Mouse (Mus musculus) layer of hippocampus, postnatal 25 days (tissue): ENCODE data around the gene Zfp579. TPM values are rescaled to one million over a fixed set of nuclear protein-coding genes. Genes with fewer than 3 reads are reported as not detected.
"Not testable (repeated sequence)": the region's sequence is repeated elsewhere in the genome, so short reads cannot be mapped to it uniquely, and the experiment has no call there.

ENCODE experiments used
- DNase-seq, 2 experiments: peaks; one replicate each; pipeline ENCODE4 v3.0.0; 2022; ENCODE audit warnings: mixed read lengths in 2 of 2, low spot score in 1 of 2; ENCODE audit errors: extremely low spot score in 1 of 2
- total RNA-seq, 2 experiments: library from RNA; stranded (reverse); gene quantifications; 2 replicates each; pipeline ENCODE4 v1.2.3; 2021

The Zfp579 gene
- 10 to 100 TPM; 31.9 to 41.4 TPM for total RNA-seq

- peak; percentile 96 to 97 for DNase-seq
These were observed at the start of gene Zfp579 for GRCm38 (mm10) chr7:4996003-4996895. Zfp579 (minus strand) TSS chr7:4996158.

- DNase-seq = no peak
These were observed 49.0 kb upstream of the Zfp579 start for GRCm38 (mm10) chr7:5044981-5045380.

GRCm38 (mm10) chr7:5038940-5039339, 43.0 kb upstream of the Zfp579 start:
- DNase-seq = no peak

GRCm38 (mm10) chr7:5038109-5038732, 42.3 kb upstream of the Zfp579 start, which contains the start of gene Zfp784:
Zfp784 (minus strand) TSS chr7:5038446.
- peak; percentile 80 to 96 for DNase-seq

GRCm38 (mm10) chr7:5037467-5037866, 41.5 kb upstream of the Zfp579 start:
- no peak for DNase-seq

GRCm38 (mm10) chr7:5037026-5037425, 41.1 kb upstream of the Zfp579 start:
- no peak for DNase-seq

- no peak for DNase-seq
These were observed 40.2 kb upstream of the Zfp579 start for GRCm38 (mm10) chr7:5036136-5036535.

GRCm38 (mm10) chr7:5035628-5036027, 39.7 kb upstream of the Zfp579 start:
- DNase-seq = no peak

GRCm38 (mm10) chr7:5033818-5034217, 37.9 kb upstream of the Zfp579 start, which contains the start of gene 4632433K11Rik:
4632433K11Rik (plus strand) TSS chr7:5034118.
- no peak for DNase-seq

- no peak for DNase-seq
These were observed 35.5 kb upstream of the Zfp579 start for GRCm38 (mm10) chr7:5031496-5031895.

GRCm38 (mm10) chr7:5030554-5031275, 34.8 kb upstream of the Zfp579 start:
- DNase-seq = no peak

GRCm38 (mm10) chr7:5029946-5030345, 34.0 kb upstream of the Zfp579 start:
- no peak for DNase-seq

- no peak for DNase-seq
These were observed 33.6 kb upstream of the Zfp579 start for GRCm38 (mm10) chr7:5029543-5029942.

GRCm38 (mm10) chr7:5021197-5021596, 25.2 kb upstream of the Zfp579 start:
- no peak for DNase-seq

- no peak for DNase-seq
These were observed 24.7 kb upstream of the Zfp579 start for GRCm38 (mm10) chr7:5020685-5021084.

GRCm38 (mm10) chr7:5020000-5020681, 24.2 kb upstream of the Zfp579 start, which contains the start of the genes Zfp865 and Ccdc106:
Zfp865 (plus strand) TSS chr7:5020376.
Ccdc106 (plus strand) TSS chr7:5020553.
- peak; percentile 96 to 98 for DNase-seq

- not testable (repeated sequence) for DNase-seq
These were observed 23.6 kb upstream of the Zfp579 start for GRCm38 (mm10) chr7:5019576-5019975.

GRCm38 (mm10) chr7:5017931-5018330, 22.0 kb upstream of the Zfp579 start:
- DNase-seq = no peak

GRCm38 (mm10) chr7:5017352-5017751, 21.4 kb upstream of the Zfp579 start:
- DNase-seq = no peak

GRCm38 (mm10) chr7:5016920-5017319, 21.0 kb upstream of the Zfp579 start:
- no peak for DNase-seq
